In the genomic region with DNA sequence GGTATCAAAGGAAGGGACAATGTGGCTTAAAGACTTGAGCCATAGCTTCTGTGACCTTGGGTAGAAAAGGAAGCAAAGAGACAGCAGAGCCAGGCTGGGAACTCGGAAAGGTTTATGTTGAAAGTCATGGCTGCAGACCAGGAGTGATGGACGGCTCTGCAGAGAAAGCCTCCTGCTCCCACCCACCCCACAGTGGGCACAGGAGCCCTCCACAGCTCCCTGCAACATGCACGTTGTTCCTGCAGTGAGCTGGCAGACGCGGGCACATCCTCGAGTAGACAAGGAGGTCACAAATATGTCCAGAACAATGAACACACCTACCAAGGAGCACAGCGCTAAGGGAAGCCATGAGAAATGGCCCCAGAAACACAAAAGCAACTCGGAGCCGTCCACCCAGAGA, we compare ENCODE assay signal across 20 mouse cellular contexts. TPM values are rescaled to one million over a fixed set of nuclear protein-coding genes. Genes with fewer than 3 reads are reported as not detected.
DNase-seq lines count a peak whose midpoint lies in the region; ATAC-seq and TF ChIP-seq lines count a peak whose summit lies in the region.
"Had no signal": no experiment of that assay in that cellular context is flagged by ENCODE, and none has a peak within 500 bp of the region (broad histone marks: within the 10 kb centered on the region; RNA-seq: fewer than 3 reads in every experiment).

No protein-coding gene starts in this region.

- 0 out of 2 replicates have a peak, but pooled peaks cover 11% of the 10 kb centered on the region for H3K36me3 ChIP-seq in forebrain, embryonic 14.5 days (ENCODE audit: control insufficient read depth, insufficient read depth, low read length)
- no peaks in the 10 kb centered on the region for H3K36me3 ChIP-seq in forebrain, embryonic 16.5 days (ENCODE audit: control insufficient read depth, insufficient read depth)
- no peaks in the 10 kb centered on the region for H3K36me3 ChIP-seq in kidney, adult 2 months (ENCODE audit: control insufficient read depth, insufficient read depth, low read length)
- no peaks in the 10 kb centered on the region for H3K36me3 ChIP-seq in kidney, embryonic 16.5 days (ENCODE audit: insufficient read depth, low read length)
- H3K36me3 ChIP-seq in neural tube, embryonic 15.5 days: peaks cover 4% of the 10 kb centered on the region; the same call in 1 of the 2 replicates
- H3K36me3 ChIP-seq: embryonic facial prominence, embryonic 10.5 days; embryonic facial prominence, embryonic 13.5 days; heart, embryonic 12.5 days; heart, embryonic 15.5 days had no signal

- 85% methylated on average over 9 of the region's 9 CpGs for whole genome bisulfite sequencing in forebrain, embryonic 14.5 days
- WGBS in forebrain, embryonic 16.5 days: 78% methylated on average over 9 of the region's 9 CpGs
- 75% methylated on average over 9 of the region's 9 CpGs for WGBS in kidney, adult 2 months
- 78% methylated on average over 9 of the region's 9 CpGs for WGBS in kidney, embryonic 16.5 days
- 73% methylated on average over 9 of the region's 9 CpGs for WGBS in neural tube, embryonic 15.5 days

- H3K4me1 ChIP-seq in forebrain, embryonic 14.5 days (ENCODE audit: control insufficient read depth, insufficient read depth, low read length): peaks cover 45% of the 10 kb centered on the region
- H3K4me1 ChIP-seq in forebrain, embryonic 16.5 days (replicated peaks; ENCODE audit: control insufficient read depth, insufficient read depth, low read length): peaks cover 51% of the 10 kb centered on the region
- H3K4me1 ChIP-seq in kidney, adult 2 months (ENCODE audit: control insufficient read depth, insufficient read depth, low read length): peaks cover 15% of the 10 kb centered on the region; the same call in 1 of the 2 replicates
- H3K4me1 ChIP-seq in kidney, embryonic 16.5 days (ENCODE audit: insufficient read depth, low read length): peaks cover 34% of the 10 kb centered on the region
- peaks cover 56% of the 10 kb centered on the region for H3K4me1 ChIP-seq in neural tube, embryonic 15.5 days

- H3K4me2 ChIP-seq in forebrain, embryonic 14.5 days (ENCODE audit: low read length): no peak overlapping the region
- no peak overlapping the region for H3K4me2 ChIP-seq in forebrain, embryonic 16.5 days (ENCODE audit: low read length)
- no peak overlapping the region for H3K4me2 ChIP-seq in kidney, embryonic 16.5 days (replicated peaks; ENCODE audit: low read depth, low read length)
- no peak overlapping the region for H3K4me2 ChIP-seq in neural tube, embryonic 15.5 days
- H3K4me2 ChIP-seq: embryonic facial prominence, embryonic 13.5 days; heart, embryonic 12.5 days; heart, embryonic 15.5 days; hindbrain, embryonic 14.5 days had no signal

- no peak for ATAC-seq in forebrain, embryonic 14.5 days
- ATAC-seq in forebrain, embryonic 16.5 days: no peak
- ATAC-seq in kidney, embryonic 16.5 days (ENCODE audit: low FRiP score, low TSS enrichment): no peak
- no peak for ATAC-seq in neural tube, embryonic 15.5 days (ENCODE audit: low FRiP score)
- ATAC-seq: activated CD4-positive, CD25-positive, alpha-beta regulatory T cell, adult 4 months; intestine, postnatal 0 days had no signal

- H3K4me3 ChIP-seq in forebrain, embryonic 14.5 days (ENCODE audit: low read depth, low read length): no peak overlapping the region
- H3K4me3 ChIP-seq in forebrain, embryonic 16.5 days (replicated peaks; ENCODE audit: low read length): no peak overlapping the region
- no peak overlapping the region for H3K4me3 ChIP-seq in kidney, adult 2 months (ENCODE audit: insufficient read depth, low read depth, low read length)
- H3K4me3 ChIP-seq in kidney, embryonic 16.5 days (ENCODE audit: low read length): no peak overlapping the region
- H3K4me3 ChIP-seq in neural tube, embryonic 15.5 days (replicated peaks): no peak overlapping the region
- H3K4me3 ChIP-seq: embryonic facial prominence, embryonic 10.5 days; embryonic facial prominence, embryonic 13.5 days; erythroblast, embryonic 14.5 days; heart, embryonic 12.5 days; heart, embryonic 15.5 days; hindbrain, embryonic 10.5 days had no signal

- H3K9ac ChIP-seq in forebrain, embryonic 14.5 days (ENCODE audit: low read length): no peak overlapping the region
- no peak overlapping the region for H3K9ac ChIP-seq in forebrain, embryonic 16.5 days (replicated peaks; ENCODE audit: low read depth, low read length)
- H3K9ac ChIP-seq in kidney, embryonic 16.5 days (replicated peaks; ENCODE audit: low read length): no peak overlapping the region
- H3K9ac ChIP-seq in neural tube, embryonic 15.5 days (replicated peaks): no peak overlapping the region
- H3K9ac ChIP-seq: embryonic facial prominence, embryonic 13.5 days; heart, embryonic 12.5 days; heart, embryonic 15.5 days; hindbrain, embryonic 14.5 days had no signal

- H3K9me3 ChIP-seq in forebrain, embryonic 14.5 days (replicated peaks; ENCODE audit: control insufficient read depth, low read length): no peaks in the 10 kb centered on the region
- H3K9me3 ChIP-seq in forebrain, embryonic 16.5 days (ENCODE audit: control insufficient read depth, low read length): no peaks in the 10 kb centered on the region
- H3K9me3 ChIP-seq in kidney, embryonic 16.5 days (ENCODE audit: low read length): no peaks in the 10 kb centered on the region
- no peaks in the 10 kb centered on the region for H3K9me3 ChIP-seq in neural tube, embryonic 15.5 days (replicated peaks)
- H3K9me3 ChIP-seq: embryonic facial prominence, embryonic 10.5 days; embryonic facial prominence, embryonic 13.5 days; heart, embryonic 12.5 days; heart, embryonic 15.5 days; hindbrain, embryonic 10.5 days had no signal

- H3K27ac ChIP-seq in forebrain, embryonic 14.5 days (ENCODE audit: low read depth, low read length): peak overlapping the region; percentile 10; the same call in 1 of the 2 replicates
- H3K27ac ChIP-seq in forebrain, embryonic 16.5 days (ENCODE audit: low read length): no peak overlapping the region
- H3K27ac ChIP-seq in kidney, adult 2 months (ENCODE audit: insufficient read depth, low read depth, low read length): peak overlapping the region; percentile 65; the same call in 1 of the 2 replicates
- H3K27ac ChIP-seq in kidney, embryonic 16.5 days (ENCODE audit: low read length): no peak overlapping the region
- H3K27ac ChIP-seq in neural tube, embryonic 15.5 days (replicated peaks): peak overlapping the region; percentile 46
- H3K27ac ChIP-seq: embryonic facial prominence, embryonic 13.5 days; heart, embryonic 15.5 days; hindbrain, embryonic 14.5 days had no signal

- peak; percentile 75 for DNase-seq in cerebellum, adult 11-12 months
- DNase-seq in cerebellum, adult 8-10 months: no peak
- DNase-seq in forebrain, embryonic 14.5 days (ENCODE audit: low spot score): no peak
- no peak for DNase-seq in kidney, adult 2 months
- no peak for DNase-seq in neural tube, embryonic 10.5 days (ENCODE audit: extremely low spot score, low spot score)
- DNase-seq: adrenal gland, adult 8-10 months; adrenal gland, postnatal 25 days; gastrocnemius, postnatal 25 days had no signal

- H3K27me3 ChIP-seq in forebrain, embryonic 14.5 days (replicated peaks; ENCODE audit: control insufficient read depth, insufficient read depth, low read length): 0 out of 2 replicates have a peak, but pooled peaks cover 10% of the 10 kb centered on the region
- H3K27me3 ChIP-seq in forebrain, embryonic 16.5 days (replicated peaks; ENCODE audit: control insufficient read depth, insufficient read depth, low read length): 0 out of 2 replicates have a peak, but pooled peaks cover 2% of the 10 kb centered on the region
- peaks cover 2% of the 10 kb centered on the region; the same call in 1 of the 2 replicates for H3K27me3 ChIP-seq in kidney, adult 2 months (replicated peaks; ENCODE audit: control insufficient read depth, insufficient read depth, low read length)
- H3K27me3 ChIP-seq in kidney, embryonic 16.5 days (ENCODE audit: insufficient read depth, low read length): peaks cover 68% of the 10 kb centered on the region
- peaks cover 36% of the 10 kb centered on the region for H3K27me3 ChIP-seq in neural tube, embryonic 15.5 days (replicated peaks)

- no peak for TF ChIP-seq CTCF in kidney, adult 2 months (conservative IDR thresholded peaks at IDR 0.05; ENCODE audit: insufficient read depth, insufficient read length, low read depth, low read length)

- TF ChIP-seq POLR2A in kidney, adult 2 months (IDR thresholded peaks at IDR 0.05; ENCODE audit: low read depth, low read length): no peak

RNA-seq across cellular contexts. Expression of a gene that starts 32.1 kb away (rescaled TPM):
- polyA plus RNA-seq in forebrain, embryonic 14.5 days (2014; fragmentation: Nextera tagmentation; extraction: Ambion mirVana): 5.6 and 6.4 TPM in 2 replicates
- 7.0 and 9.9 TPM in 2 replicates for polyA plus RNA-seq in forebrain, embryonic 16.5 days (2015; fragmentation: Nextera tagmentation; extraction: Ambion mirVana)
- 13.0 and 13.2 TPM in 2 replicates for polyA plus RNA-seq in kidney, adult 2 months (2012; rRNA removed)
- 1.0 and 1.1 TPM in 2 replicates for polyA plus RNA-seq in kidney, embryonic 16.5 days (2015; fragmentation: Nextera tagmentation; extraction: Ambion mirVana)
- 7.2 and 10.5 TPM in 2 replicates for polyA plus RNA-seq in neural tube, embryonic 15.5 days (2015; fragmentation: Nextera tagmentation; extraction: Ambion mirVana)
- polyA plus RNA-seq: activated CD4-positive, CD25-positive, alpha-beta regulatory T cell, adult 4 months; erythroblast, embryonic 14.5 days; heart, embryonic 12.5 days had no signal

RNA-seq across cellular contexts. Expression of a gene that starts 43.7 kb away (rescaled TPM):
- polyA plus RNA-seq in forebrain, embryonic 14.5 days (2014; fragmentation: Nextera tagmentation; extraction: Ambion mirVana): 0.40 TPM in 1 of 2 replicates, not detected in the other
- polyA plus RNA-seq in forebrain, embryonic 16.5 days (2015; fragmentation: Nextera tagmentation; extraction: Ambion mirVana): 0.29 and 1.2 TPM in 2 replicates
- polyA plus RNA-seq in kidney, adult 2 months (2012; rRNA removed): not detected in 2 replicates
- 0.75 and 1.3 TPM in 2 replicates for polyA plus RNA-seq in kidney, embryonic 16.5 days (2015; fragmentation: Nextera tagmentation; extraction: Ambion mirVana)
- polyA plus RNA-seq in neural tube, embryonic 15.5 days (2015; fragmentation: Nextera tagmentation; extraction: Ambion mirVana): 1.2 and 1.4 TPM in 2 replicates
- polyA plus RNA-seq: activated CD4-positive, CD25-positive, alpha-beta regulatory T cell, adult 4 months; erythroblast, embryonic 14.5 days had no signal

Comparison
In these comparisons a context has a peak if more than half of its experiments do, and no peak if none do; other contexts are left out.
1. H3K27ac ChIP-seq: peak in forebrain, embryonic 14.5 days (single experiment), kidney, adult 2 months (single experiment) and neural tube, embryonic 15.5 days (single experiment); none in forebrain, embryonic 16.5 days (single experiment) and kidney, embryonic 16.5 days (single experiment).